Mouse (Mus musculus) 3T3-L1 (cell line): ENCODE results near the gene Gse1.

Experiments
- DNase-seq: peaks from one replicate; pipeline ENCODE4 v3.0.0-alpha.2; 2015; ENCODE audit warnings: low read depth, low spot score

Gse1 gene

DNA sequence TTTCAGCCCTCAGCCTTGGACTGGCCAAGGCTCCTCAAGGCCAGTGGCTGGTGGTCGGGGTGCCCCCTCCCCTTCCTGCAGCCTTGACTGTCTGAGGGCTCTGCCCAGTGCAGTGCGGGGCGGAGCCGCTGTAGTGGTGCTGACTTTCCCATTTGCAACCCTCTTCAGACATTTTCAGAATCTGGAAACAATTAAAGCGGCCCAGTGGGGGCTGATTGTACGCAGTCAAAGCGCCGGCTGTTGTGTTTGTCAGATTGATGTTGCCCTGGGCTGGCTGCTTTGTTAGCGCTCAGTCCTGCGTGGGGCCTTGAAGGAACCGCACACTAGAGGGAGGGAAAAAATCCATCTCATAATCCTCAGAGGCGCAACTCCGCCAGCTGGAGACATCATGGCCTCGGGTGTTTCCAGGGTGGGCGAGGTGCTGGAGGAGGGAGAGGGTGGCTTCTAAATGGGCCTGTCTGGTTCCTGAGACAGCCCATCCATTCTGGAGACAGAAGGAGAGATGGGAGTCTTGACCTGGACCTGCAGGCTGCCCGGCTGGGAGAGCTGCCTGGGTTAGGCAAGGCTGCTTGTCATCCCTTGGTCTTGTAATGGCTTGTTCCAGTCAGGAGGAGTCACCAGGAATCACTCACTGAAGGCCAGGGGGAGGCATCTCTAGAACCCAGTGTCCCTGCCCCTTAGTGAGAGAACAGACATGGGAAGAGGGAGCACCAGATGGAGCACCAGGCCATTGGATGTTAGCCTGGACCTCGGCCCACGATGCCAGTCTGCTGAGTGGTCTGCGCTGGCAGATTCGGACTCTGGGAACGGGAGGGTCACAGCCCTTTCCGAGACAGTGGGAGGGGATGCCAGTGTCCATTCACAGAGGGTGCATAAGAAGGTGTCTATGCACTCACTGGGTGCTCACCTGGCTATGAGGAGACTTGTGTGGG, 70.6 kb downstream of the Gse1 start:
- no peak for DNase-seq

DNA sequence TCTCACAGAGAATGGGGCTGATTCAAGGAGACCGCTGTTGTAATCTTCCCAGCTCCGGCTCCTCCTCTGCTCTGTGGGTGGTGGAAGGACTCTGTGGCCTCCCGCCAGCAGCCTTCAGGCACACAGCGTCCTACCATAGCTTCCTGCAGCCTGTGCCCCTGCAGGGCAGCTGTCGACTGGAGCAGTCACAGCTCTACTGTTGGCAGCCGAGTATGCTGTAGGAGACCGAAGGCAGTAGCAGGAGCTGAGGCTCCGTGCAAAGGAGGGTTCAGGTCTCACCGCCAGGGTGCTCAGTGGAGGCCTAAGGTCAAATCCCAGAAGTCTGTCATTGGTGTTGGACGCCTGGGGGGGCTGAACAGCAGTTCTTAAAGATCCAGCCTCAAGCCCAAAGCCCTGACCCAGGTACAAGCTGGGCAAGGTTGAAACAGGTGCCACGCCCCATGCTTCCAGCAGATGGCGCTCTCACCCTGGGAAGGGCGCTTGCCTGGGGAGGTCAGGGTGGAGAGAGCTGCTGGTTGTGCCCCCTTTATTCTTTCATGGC, 72.4 kb downstream of the Gse1 start:
- peak; percentile 61 for DNase-seq

DNA sequence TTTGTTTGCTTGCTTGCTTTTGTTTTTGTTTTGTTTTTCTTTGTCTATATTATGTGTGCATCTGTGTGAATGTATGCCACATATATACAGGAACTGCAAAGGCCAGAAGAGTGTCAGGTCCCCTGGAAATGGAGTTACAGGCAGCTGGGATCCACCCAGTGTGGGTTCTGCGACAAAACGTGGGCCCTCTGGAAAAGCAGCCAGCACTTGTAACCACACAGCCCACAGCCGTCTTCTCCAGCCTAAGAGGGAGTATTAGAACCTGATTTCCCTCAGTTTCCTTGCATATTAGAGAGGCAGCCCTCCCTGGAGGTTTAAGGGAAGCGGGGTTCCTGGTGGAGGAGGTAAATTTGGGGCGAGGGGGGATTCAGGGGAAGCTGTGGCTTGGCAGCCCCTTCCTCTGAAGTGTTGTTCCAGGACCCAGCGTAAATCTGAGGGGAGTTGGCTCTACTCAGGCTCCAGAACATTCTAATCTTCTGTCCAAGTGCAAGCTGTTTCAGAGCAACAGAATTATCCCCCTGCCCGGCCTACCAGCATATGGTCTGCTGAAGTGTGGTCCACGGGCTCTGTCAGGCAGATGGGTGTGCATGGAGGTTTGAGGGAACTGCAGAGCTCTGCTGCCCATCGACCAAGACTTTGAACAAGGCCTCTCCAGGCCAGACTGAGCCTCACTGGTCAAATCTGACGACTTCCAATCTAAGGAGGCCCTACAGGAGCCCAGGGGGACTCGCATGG, 74.9 kb downstream of the Gse1 start:
- DNase-seq = no peak

DNA sequence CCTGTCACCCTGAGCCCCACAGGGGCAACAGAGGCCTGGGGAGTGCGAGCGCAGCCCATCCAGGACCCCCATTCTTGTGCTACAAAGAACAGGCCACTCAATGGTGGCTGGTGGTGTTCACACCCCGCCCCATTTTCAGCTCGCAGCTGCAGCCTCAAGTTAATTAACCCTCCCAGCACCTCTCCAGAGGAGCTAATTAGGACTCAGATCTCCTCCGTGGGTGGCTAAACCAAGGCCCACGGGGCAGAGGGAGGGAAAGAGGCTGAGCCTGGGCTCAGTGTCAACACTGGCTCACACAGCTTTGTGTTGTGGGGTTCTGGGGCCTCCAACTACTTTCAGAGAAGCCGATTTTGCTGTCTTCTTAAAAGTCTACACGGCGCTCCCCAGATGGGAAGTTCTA, 75.8 kb downstream of the Gse1 start:
- DNase-seq = no peak

DNA sequence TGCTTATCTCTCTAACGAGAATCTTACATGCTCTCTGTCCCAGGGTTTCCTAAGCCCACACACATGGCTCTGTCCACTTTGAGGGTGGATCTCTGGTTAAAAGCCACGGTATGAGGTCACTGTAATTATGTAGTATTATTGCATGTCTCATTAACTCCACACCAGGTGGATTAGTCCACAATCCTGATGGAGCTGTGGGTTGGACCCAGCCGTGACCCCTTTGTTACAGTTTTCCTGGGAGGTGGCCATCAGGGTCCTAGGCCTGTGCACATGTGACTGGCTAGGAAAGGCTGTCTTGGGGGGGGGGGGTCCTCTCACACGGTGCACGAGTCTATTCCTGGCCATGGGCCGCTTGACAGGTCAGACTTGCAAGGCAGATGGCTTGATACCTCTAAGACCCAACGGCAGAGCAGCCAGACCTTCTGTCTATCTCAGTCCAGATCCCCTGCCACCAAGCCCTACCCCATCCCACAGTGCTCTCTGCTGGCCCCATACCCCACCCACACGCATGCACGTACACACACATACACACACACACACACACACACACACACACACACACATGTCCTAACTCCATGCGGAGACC, 77.6 kb downstream of the Gse1 start:
- no peak for DNase-seq

DNA sequence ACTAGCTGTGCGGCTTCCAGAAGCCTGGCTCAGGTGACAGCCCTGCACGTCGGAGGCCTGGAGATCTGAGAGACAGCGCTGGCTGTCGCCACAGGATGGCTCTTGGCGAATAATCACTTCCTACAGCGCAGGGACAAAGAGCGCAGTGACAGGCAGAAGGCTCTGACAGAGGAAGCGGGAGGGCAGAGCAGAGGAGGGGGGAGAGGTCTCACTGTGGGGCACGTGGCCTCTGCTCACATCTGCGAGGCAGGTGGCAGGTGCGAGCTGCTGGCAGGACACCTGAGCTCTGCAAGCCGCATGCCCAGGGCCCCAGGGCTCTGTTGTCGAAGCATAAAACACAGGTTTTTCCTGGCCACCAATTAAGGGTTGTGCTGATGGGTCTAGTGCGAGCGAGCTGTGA, 78.8 kb downstream of the Gse1 start:
- DNase-seq = no peak

DNA sequence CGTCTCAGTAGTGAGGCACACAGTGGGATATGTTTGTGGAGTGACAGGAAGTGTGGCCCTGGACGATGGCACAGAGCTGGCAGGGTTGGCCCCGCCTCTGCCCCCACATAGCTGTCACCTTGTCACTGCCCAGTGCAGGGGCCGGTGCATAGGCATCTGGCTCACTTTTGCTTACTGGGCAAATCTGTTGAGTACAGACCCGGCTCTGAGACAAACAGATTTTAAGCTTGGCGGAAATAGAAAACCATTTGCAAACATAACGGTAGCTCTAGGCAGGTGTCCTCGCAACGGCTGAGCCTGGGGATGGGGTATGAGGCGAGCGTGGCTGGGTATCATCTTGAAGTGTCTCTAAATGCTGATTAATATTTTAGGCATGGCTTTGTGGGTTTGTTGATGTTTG, 79.3 kb downstream of the Gse1 start:
- DNase-seq = no peak

DNA sequence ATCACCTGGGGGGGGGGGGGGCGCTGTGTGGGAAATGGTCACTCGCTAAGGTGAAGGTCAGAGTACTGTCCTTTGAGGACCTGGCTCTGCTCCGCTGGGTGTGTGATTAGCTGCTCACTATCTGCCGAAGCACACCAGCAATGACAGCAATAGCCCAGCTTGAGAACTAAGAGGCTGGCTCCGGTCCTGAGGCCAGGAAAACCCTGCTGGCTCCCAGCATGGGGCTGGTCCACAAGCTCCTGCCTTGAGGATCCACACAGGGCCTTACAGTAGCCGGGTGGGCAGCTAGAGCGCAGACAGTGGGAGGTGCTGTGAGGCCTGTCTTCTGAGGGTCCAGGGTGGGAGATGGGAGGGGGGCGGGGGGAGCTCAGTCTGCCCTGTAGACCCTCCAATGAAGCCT, 79.9 kb downstream of the Gse1 start:
- peak; percentile 35 for DNase-seq

DNA sequence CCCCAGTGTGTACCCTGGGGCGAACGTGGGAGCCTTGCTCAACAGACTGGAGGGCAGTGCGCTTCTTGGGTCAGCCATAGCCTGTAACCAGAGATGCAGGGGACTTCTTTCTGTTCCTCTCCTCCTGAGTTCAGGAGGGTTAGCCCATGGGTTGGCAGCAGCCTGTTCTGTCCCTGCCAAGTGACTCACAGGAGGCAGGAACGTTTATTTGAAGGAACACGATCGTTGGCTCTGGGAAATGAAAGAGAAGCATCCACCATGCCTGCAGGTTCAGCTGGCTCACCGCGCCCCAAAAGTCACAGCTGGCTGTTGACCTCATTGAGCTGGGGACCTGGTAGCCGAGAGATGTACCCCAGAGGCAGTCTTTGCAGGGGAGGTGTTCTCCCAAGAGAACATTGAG, 80.3 kb downstream of the Gse1 start:
- DNase-seq = peak; percentile 92

DNA sequence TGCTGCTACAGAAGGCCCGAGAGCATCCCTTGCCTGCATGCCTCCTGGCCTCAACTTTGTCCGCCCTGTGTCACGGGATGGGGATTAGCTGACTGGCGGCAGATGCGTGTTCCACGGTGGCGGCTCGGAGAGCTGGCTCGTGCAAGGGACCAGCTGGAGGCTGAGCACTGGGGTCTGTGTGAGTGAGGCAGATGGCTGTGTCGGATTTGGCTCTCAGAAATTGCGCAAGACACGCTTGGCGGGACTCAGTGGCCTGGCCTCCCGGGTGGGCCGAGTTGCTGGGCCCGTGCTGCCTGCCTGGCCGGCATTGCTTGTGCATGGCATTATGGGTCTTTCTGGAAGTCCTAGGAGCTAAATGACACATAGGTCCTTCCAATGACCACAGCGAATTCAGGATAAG, 81.1 kb downstream of the Gse1 start:
- DNase-seq = no peak

DNA sequence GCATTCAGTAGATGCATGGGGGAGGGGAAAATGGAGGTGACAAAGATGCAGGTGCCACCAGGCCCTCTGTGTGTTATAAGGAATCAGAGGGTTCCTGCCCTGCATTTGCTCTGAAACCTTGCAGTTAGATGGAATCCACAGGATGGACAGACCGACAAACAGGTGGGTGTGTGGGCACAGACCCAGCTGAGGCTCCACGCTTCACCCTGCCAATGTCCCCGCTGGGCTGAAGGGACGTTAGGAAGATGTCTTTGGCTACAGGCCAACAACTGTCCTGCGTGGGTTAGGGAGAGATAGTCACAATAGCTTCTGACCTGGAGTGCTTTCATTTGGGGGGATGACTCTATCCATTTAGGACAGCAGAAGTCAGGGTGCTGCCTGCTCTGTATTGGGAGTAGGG, 81.8 kb downstream of the Gse1 start:
- no peak for DNase-seq

DNA sequence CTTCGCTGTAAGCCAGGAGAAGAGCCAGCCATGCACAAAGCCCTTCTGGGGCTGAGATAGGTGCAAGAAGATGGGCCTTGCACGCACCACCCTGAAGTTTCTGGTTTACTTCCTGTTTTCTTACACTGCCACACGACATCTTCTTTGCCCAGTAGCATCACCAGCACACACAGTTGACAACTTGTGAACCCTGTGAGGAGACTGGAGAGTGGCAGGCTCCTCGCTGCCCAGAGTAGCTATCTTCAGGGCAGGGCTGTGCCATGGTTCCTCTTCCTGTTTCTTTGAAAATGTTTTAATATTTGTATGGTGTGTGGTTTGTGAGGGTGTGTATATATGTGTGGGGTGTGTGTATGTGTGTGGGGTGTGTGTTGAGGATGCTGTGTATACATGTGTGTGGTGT, 84.2 kb downstream of the Gse1 start:
- DNase-seq = no peak

DNA sequence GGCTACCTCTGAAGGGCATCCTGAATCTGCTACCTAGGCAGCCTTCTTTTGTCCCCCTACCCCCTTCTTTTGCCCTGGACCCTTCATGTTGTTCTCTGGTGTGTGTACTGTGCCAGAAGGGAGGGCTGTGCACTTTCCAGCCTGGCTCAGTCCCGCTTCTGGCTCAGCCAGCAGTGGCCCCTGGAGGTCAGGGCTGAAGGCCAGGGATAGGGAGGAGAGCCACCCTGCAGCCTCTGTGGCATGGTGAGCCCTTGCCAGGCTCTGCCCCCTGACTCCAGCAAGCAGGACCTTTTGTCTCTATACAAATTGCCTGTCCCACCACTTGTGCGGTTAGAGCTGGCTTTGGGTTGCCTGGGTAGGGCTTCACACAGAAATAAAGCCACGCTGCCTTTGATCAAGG, 85.4 kb downstream of the Gse1 start:
- no peak for DNase-seq

DNA sequence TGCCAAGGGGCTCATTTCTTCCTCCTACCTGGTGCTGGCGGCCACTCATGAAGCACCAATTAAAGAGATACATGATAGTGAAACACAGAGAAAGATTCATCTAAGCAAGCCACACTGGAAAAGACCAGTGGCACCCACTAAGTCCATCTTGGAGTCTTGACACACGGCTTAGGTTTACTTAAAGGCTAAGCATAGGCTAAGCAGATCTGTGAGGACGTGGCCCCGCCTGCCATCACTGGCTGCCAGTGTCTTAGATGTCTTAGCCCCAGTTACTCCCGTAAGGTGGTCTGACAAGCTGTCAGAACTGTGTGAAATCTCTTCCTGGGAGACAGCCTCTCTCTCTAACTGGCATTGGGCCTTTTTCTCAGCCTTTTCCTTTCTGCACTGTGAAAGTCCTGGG, 86.7 kb downstream of the Gse1 start:
- no peak for DNase-seq

DNA sequence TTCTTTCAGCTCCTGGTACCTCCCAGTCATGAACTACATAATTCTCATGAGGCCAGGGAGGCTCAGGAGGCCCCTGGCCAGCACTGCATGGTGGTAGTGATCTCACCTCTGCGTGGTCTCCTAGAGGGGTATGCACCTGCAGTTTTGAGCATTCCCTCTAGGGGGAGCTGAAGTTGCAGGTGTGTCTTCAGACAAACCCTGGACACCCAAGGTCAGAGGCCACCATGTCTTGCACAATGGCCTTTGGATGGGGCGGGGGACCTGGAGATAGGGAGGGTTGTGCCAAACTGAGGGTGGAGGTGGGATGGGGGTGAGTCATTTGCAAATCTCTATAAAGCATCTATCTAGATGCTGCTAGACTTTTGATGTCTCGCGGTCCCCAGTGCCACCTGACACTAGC, 87.4 kb downstream of the Gse1 start:
- no peak for DNase-seq

DNA sequence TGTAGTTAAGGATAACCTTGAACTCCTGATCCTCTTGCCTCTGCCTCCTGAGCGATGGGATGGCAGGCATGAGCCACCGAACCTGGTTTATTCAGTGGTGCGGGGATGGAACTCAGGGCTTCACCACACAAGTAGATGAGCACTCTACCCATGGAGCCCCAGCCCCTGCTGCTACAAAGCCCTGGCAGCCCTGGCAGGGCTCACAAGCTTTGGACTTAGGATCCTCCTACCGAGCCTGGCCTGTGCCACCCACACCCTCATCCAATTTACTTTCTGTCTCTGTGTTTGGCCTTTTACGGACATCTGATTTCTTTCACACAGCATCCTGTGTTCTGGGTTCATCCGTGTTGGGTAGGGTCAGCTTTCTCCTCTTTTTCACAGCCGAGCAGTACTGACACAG, 88.5 kb downstream of the Gse1 start:
- peak; percentile 32 for DNase-seq

DNA sequence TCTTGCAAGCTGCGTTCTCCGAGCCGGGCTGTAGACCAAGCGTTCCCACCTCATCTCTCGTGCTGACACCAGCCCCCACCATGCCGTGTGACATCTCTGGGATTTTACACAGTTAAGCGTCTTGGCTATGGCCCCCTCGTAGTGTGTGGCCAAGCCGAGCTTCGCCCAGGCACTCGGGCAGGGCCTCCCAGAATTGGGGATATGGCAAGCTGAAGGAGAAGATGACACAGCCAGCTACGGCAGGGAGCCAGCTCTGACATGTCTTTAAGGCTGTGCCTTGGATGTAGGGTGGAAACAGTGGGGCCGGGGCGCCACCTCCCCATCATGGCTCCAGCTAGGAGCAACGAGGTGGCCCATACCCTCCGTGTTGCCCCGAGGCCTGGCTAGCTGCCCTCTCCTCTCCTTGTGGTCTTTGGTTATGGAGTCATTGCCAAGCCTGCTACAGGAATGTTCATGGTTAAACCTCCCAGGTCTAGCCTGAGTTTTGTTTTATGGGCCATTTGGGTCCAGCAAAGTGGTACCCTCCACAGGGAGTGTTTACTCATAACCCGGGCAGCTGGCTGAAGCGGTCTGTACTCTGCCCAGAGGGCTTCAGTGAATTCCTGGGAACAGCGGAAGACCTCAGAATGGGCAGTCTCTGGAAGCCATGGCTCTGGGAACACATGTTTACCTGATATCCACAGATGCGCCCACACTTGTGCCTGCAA, 89.0 kb downstream of the Gse1 start:
- peak; percentile 90 for DNase-seq

DNA sequence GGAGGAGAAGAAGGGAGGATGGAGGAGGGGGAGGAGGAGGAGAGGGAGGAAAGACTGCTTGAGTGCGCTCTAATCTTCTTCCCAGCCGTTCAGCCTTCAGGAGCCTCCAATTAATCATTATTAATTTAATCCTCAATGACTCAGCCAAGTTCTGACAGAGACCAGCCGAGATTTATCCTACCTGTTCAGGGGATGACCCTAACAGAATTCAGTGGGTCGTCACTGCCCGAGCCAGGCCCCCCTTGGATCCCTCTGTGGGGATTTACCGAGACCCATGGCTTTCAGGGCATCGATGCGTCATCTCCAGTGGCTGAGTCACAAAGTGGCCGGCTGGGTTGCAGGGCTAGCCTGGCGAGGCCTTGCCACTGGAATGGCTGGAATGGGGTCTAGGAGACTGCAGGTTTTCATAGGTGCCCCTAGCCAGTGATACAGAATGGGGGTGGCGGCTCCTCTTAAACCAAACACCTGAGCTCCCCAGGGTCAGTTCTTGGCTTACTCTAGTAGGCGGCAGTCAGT, 90.3 kb downstream of the Gse1 start:
- peak; percentile 89 for DNase-seq

DNA sequence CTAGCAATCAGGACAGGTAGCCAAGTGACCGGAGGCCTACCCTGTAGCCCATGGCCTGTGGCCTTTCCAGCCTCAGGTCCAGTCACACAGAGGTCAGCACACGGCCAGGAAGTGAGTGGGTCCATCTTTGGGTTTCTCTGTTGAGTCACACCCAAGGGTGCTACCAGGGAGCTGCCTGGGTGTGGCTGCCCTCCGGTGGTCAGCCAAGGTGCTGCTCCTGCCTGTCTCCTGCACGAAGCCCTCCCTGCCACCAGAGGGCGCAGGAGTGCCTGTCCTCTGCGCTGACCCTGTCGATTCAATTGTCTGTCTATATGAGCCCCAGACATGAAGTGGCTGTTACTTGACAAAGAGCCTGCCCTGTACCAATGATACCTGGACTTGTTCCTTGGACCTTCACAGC, 91.2 kb downstream of the Gse1 start:
- peak; percentile 88 for DNase-seq

DNA sequence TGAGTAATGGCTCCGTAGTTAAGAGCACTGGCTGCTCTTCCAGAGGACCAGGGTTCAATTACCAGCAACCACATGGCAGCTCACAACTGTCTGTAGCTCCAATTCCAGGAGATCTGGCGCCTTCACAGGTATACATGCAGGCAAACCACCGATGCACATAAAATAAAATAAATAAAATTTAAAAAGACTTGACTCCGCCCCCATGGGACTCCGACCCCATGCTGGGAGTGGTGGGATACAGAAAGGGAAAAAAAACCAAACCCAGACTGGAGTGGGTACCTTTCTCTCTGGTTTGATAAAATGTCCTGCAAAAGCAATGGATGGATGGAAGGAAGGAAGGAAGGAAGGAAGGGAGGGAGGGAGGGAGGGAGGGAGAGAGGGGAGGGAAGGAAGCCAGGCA, 91.9 kb downstream of the Gse1 start:
- no peak for DNase-seq

DNA sequence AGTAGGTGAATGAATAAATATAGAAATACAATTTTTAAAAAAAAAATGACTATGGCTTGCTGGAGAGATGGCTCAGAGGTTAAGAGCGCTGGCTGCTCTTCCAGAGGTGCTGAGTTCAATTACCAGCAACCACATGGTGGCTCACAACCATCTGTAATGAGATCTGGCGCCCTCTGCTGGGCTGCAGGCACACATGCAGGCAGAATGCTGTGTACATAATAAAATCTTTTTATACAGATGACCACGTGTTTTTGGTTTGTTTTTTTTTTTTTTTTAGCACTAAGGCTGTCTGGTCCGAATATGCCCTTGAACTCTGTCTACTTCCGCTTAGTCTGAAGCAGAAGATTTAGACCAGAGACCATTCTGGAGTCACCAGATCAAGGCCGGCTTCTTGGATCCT, 93.5 kb downstream of the Gse1 start:
- DNase-seq = peak; percentile 52
